Mouse (Mus musculus) heart, embryonic 15.5 days (tissue): Measurements from ENCODE around the gene Prkag1. TPM values are rescaled to one million over a fixed set of nuclear protein-coding genes. Genes with fewer than 3 reads are reported as not detected.
"Not testable (repeated sequence)": the region's sequence is repeated elsewhere in the genome, so short reads cannot be mapped to it uniquely, and the experiment has no call there.

Experiments used
- ATAC-seq: fragments of 200-750 bp; cut with Nextera tagmentation; replicated peaks from 2 replicates; pipeline ENCODE4 v1.8.0; 2017; ENCODE audit warnings: low read depth, moderate TSS enrichment; ENCODE audit not compliant: insufficient number of reproducible peaks, insufficient read depth, low FRiP score
- H3K27ac ChIP-seq: fragments of 300-500 bp; sonication (generic); 2 replicates; pipeline ENCODE4 v1.5.1; 2015; ENCODE audit warnings: mild to moderate bottlenecking, inconsistent platforms
- H3K27me3 ChIP-seq: fragments of 300-500 bp; sonication (generic); 2 replicates; pipeline ENCODE4 v1.6.1; 2015; ENCODE audit warnings: inconsistent platforms
- H3K36me3 ChIP-seq: fragments of 300-500 bp; sonication (generic); 2 replicates; pipeline ENCODE4 v1.6.1; 2015; ENCODE audit warnings: mild to moderate bottlenecking, inconsistent platforms
- H3K4me1 ChIP-seq: fragments of 300-500 bp; sonication (generic); replicated peaks from 2 replicates; pipeline ENCODE4 v1.6.1; 2015; ENCODE audit warnings: inconsistent platforms
- H3K4me2 ChIP-seq: fragments of 300-500 bp; sonication (generic); 2 replicates; pipeline ENCODE4 v1.6.1; 2015; ENCODE audit warnings: inconsistent platforms, mild to moderate bottlenecking, moderate library complexity
- H3K4me3 ChIP-seq: fragments of 300-500 bp; sonication (generic); 2 replicates; pipeline ENCODE4 v1.5.1; 2015; ENCODE audit warnings: mild to moderate bottlenecking, inconsistent platforms
- H3K9ac ChIP-seq: fragments of 300-500 bp; sonication (generic); 2 replicates; pipeline ENCODE4 v1.6.1; 2015; ENCODE audit warnings: mild to moderate bottlenecking, inconsistent platforms
- H3K9me3 ChIP-seq: fragments of 300-500 bp; sonication (generic); replicated peaks from 2 replicates; pipeline ENCODE4 v1.6.1; 2016; ENCODE audit warnings: inconsistent platforms
- WGBS: fragments of 180-500 bp; shearing (Covaris S2); methylation state at CpG from one replicate; pipeline ENCODE4 v1.1.7; 2015; ENCODE audit warnings: mixed read lengths; 5-methylcytosine and 5-hydroxymethylcytosine counted together
- polyA plus RNA-seq: library from polyadenylated mRNA; unstranded; fragments of >200 nt; fragmentation: Nextera tagmentation; extraction: Ambion mirVana; gene quantifications from 2 replicates; pipeline ENCODE4 v1.2.1, GENCODE M21; 2015

Prkag1 gene
- polyA plus RNA-seq, 1 experiment from 2014 or later = 93.5 TPM

- not testable (repeated sequence) for H3K27ac ChIP-seq, ATAC-seq, H3K4me2 ChIP-seq, H3K9ac ChIP-seq, H3K9me3 ChIP-seq, H3K4me3 ChIP-seq
- 70% methylated on average over 6 of the region's 6 CpGs for WGBS
- peaks cover 45% of the 10 kb centered on the region for H3K27me3 ChIP-seq
- peaks cover 46% of the 10 kb centered on the region for H3K4me1 ChIP-seq
- peaks cover 27% of the 10 kb centered on the region for H3K36me3 ChIP-seq
These were observed 21.1 kb downstream of the Prkag1 start for GRCm38 (mm10) chr15:98810212-98810611.

- peaks cover 53% of the 10 kb centered on the region for H3K27me3 ChIP-seq
- peaks cover 22% of the 10 kb centered on the region for H3K36me3 ChIP-seq
- peak within 1 kb of the TSS; percentile 95 for H3K4me2 ChIP-seq
- H3K4me3 ChIP-seq = peak within 1 kb of the TSS; percentile 49
- ATAC-seq = no peak
- 21% methylated on average over 3 of the region's 3 CpGs for WGBS
- H3K9ac ChIP-seq = no peak within 1 kb of the TSS; the same call in 1 of the 2 replicates
- peaks cover 54% of the 10 kb centered on the region for H3K4me1 ChIP-seq
- H3K9me3 ChIP-seq = no peaks in the 10 kb centered on the region
- H3K27ac ChIP-seq = no peak within 1 kb of the TSS
These were observed 21.9 kb downstream of the Prkag1 start, which contains the start of gene Ddn for GRCm38 (mm10) chr15:98809390-98809789. Ddn (minus strand) TSS chr15:98809490.

GRCm38 (mm10) chr15:98808651-98809134 lies 22.6 kb downstream of the Prkag1 start:
- Histone ChIP-seq H3K9me3 (no peaks in the 10 kb centered on the region), H3K4me1 (peaks cover 60% of the 10 kb centered on the region), H3K4me2 (peak overlapping the region; percentile 95), H3K36me3 (peaks cover 15% of the 10 kb centered on the region), H3K27me3 (peaks cover 59% of the 10 kb centered on the region), H3K27ac (no peak overlapping the region), H3K4me3 (peak overlapping the region; percentile 49), H3K9ac (no peak overlapping the region; the same call in 1 of the 2 replicates)
- ATAC-seq = no peak
- WGBS = 15% methylated on average over 6 of the region's 6 CpGs

GRCm38 (mm10) chr15:98807895-98808650 lies 23.2 kb downstream of the Prkag1 start:
- Histone ChIP-seq H3K4me3 (peak overlapping the region; percentile 49), H3K4me2 (peak overlapping the region; percentile 95), H3K4me1 (peaks cover 66% of the 10 kb centered on the region), H3K36me3 (peaks cover 9% of the 10 kb centered on the region), H3K9me3 (no peaks in the 10 kb centered on the region), H3K27me3 (peaks cover 65% of the 10 kb centered on the region), H3K9ac (peak overlapping the region; percentile 39), H3K27ac (no peak overlapping the region)
- ATAC-seq = 0 out of 2 replicates have a peak, but pooled peaks have one; percentile 13
- WGBS = under 1% methylated on average over 34 of the region's 34 CpGs

- no peak for ATAC-seq
- Histone ChIP-seq H3K4me2 (peak overlapping the region; percentile 95), H3K4me3 (peak overlapping the region; percentile 49), H3K27ac (no peak overlapping the region), H3K9me3 (no peaks in the 10 kb centered on the region), H3K36me3 (peaks cover 6% of the 10 kb centered on the region; the same call in 1 of the 2 replicates), H3K9ac (peak overlapping the region; percentile 39; the same call in 1 of the 2 replicates), H3K27me3 (peaks cover 75% of the 10 kb centered on the region), H3K4me1 (peaks cover 68% of the 10 kb centered on the region)
- WGBS = 2% methylated on average over 56 of the region's 58 CpGs
These were observed 24.2 kb downstream of the Prkag1 start for GRCm38 (mm10) chr15:98806809-98807770.

- no peak for ATAC-seq
- no peak overlapping the region for H3K27ac ChIP-seq
- peaks cover 68% of the 10 kb centered on the region for H3K4me1 ChIP-seq
These were observed 25.1 kb downstream of the Prkag1 start for GRCm38 (mm10) chr15:98806071-98806808.

GRCm38 (mm10) chr15:98805324-98806040 lies 25.8 kb downstream of the Prkag1 start:
- H3K36me3 ChIP-seq = no peaks in the 10 kb centered on the region
- ATAC-seq = no peak
- H3K27ac ChIP-seq = no peak overlapping the region
- no peaks in the 10 kb centered on the region for H3K9me3 ChIP-seq
- peaks cover 91% of the 10 kb centered on the region for H3K27me3 ChIP-seq
- WGBS = 2% methylated on average over 64 of the region's 64 CpGs
- H3K4me2 ChIP-seq = peak overlapping the region; percentile 95
- peak overlapping the region; percentile 59 for H3K4me3 ChIP-seq
- peaks cover 68% of the 10 kb centered on the region for H3K4me1 ChIP-seq
- peak overlapping the region; percentile 61 for H3K9ac ChIP-seq

More at GRCm38 (mm10) chr15:98806071-98806808, 25.1 kb downstream of the Prkag1 start:
- 15% methylated on average over 30 of the region's 30 CpGs for WGBS
- H3K9ac ChIP-seq = no peak overlapping the region
- H3K9me3 ChIP-seq = no peaks in the 10 kb centered on the region
- peaks cover 84% of the 10 kb centered on the region for H3K27me3 ChIP-seq
- H3K4me3 ChIP-seq = peak overlapping the region; percentile 59
- peaks cover 1% of the 10 kb centered on the region; the same call in 1 of the 2 replicates for H3K36me3 ChIP-seq
- H3K4me2 ChIP-seq = peak overlapping the region; percentile 95

GRCm38 (mm10) chr15:98804054-98804453 lies 27.3 kb downstream of the Prkag1 start:
- Histone ChIP-seq H3K27ac (no peak overlapping the region), H3K9ac (no peak overlapping the region), H3K4me2 (peak overlapping the region; percentile 61), H3K27me3 (peaks cover 96% of the 10 kb centered on the region), H3K4me3 (peak overlapping the region; percentile 32), H3K4me1 (peaks cover 60% of the 10 kb centered on the region), H3K9me3 (no peaks in the 10 kb centered on the region), H3K36me3 (no peaks in the 10 kb centered on the region)
- under 1% methylated on average over 32 of the region's 32 CpGs for WGBS
- ATAC-seq = no peak

GRCm38 (mm10) chr15:98802926-98803325 lies 28.4 kb downstream of the Prkag1 start:
- Histone ChIP-seq H3K27me3 (peaks cover 97% of the 10 kb centered on the region), H3K4me3 (no peak overlapping the region; the same call in 1 of the 2 replicates), H3K4me1 (peaks cover 52% of the 10 kb centered on the region), H3K9me3 (no peaks in the 10 kb centered on the region), H3K27ac (no peak overlapping the region), H3K36me3 (no peaks in the 10 kb centered on the region), H3K9ac (no peak overlapping the region), H3K4me2 (no peak overlapping the region)
- ATAC-seq = no peak
- 7% methylated on average over 8 of the region's 8 CpGs for WGBS

GRCm38 (mm10) chr15:98799396-98799795 lies 31.9 kb downstream of the Prkag1 start:
- H3K9ac ChIP-seq = no peak overlapping the region
- WGBS = 10% methylated on average over 12 of the region's 12 CpGs
- no peak for ATAC-seq
- H3K9me3 ChIP-seq = no peaks in the 10 kb centered on the region
- H3K4me1 ChIP-seq = peaks cover 36% of the 10 kb centered on the region
- H3K4me3 ChIP-seq = no peak overlapping the region
- no peaks in the 10 kb centered on the region for H3K36me3 ChIP-seq
- no peak overlapping the region for H3K4me2 ChIP-seq
- no peak overlapping the region for H3K27ac ChIP-seq
- H3K27me3 ChIP-seq = peaks cover 98% of the 10 kb centered on the region
